Mouse (Mus musculus) liver, embryonic 15.5 days (tissue): ENCODE data around the gene Pheta1. TPM values are rescaled to one million over a fixed set of nuclear protein-coding genes. Genes with fewer than 3 reads are reported as not detected.
A peak's percentile ranks its signal among the peaks of the same experiment; 100 is the strongest.

Experiments used
- ATAC-seq: fragments of 200-750 bp; cut with Nextera tagmentation; 2 replicates; pipeline ENCODE4 v1.8.0; 2017; ENCODE audit warnings: moderate number of reproducible peaks, mild to moderate bottlenecking, moderate library complexity; ENCODE audit not compliant: insufficient read depth
- H3K27ac ChIP-seq: fragments of 300-500 bp; sonication (generic); replicated peaks from 2 replicates; pipeline ENCODE4 v1.5.1; 2015; ENCODE audit warnings: mild to moderate bottlenecking, inconsistent platforms
- H3K27me3 ChIP-seq: fragments of 300-500 bp; sonication (generic); 2 replicates; pipeline ENCODE4 v1.6.1; 2015; ENCODE audit warnings: mild to moderate bottlenecking, inconsistent platforms
- H3K36me3 ChIP-seq: fragments of 300-500 bp; sonication (generic); replicated peaks from 2 replicates; pipeline ENCODE4 v1.6.1; 2015; ENCODE audit warnings: moderate library complexity, mild to moderate bottlenecking, inconsistent platforms
- H3K4me1 ChIP-seq: fragments of 300-500 bp; sonication (generic); replicated peaks from 2 replicates; pipeline ENCODE4 v1.6.1; 2015; ENCODE audit warnings: inconsistent platforms
- H3K4me2 ChIP-seq: fragments of 300-500 bp; sonication (generic); 2 replicates; pipeline ENCODE4 v1.6.1; 2015; ENCODE audit warnings: moderate library complexity, mild to moderate bottlenecking, inconsistent platforms
- H3K4me3 ChIP-seq: fragments of 300-500 bp; sonication (generic); replicated peaks from 2 replicates; pipeline ENCODE4 v1.5.1; 2015; ENCODE audit warnings: mild to moderate bottlenecking, inconsistent platforms
- H3K9ac ChIP-seq: fragments of 300-500 bp; sonication (generic); 2 replicates; pipeline ENCODE4 v1.6.1; 2015; ENCODE audit warnings: moderate library complexity, mild to moderate bottlenecking, inconsistent platforms
- H3K9me3 ChIP-seq: fragments of 300-500 bp; sonication (generic); replicated peaks from 2 replicates; pipeline ENCODE4 v1.6.1; 2016; ENCODE audit warnings: inconsistent platforms
- WGBS: fragments of 180-500 bp; shearing (Covaris S2); methylation state at CpG from one replicate; pipeline ENCODE4 v1.1.7; 2015; ENCODE audit warnings: mixed read lengths; ENCODE audit not compliant: insufficient replicate concordance; 5-methylcytosine and 5-hydroxymethylcytosine counted together
- polyA plus RNA-seq: library from polyadenylated mRNA; unstranded; fragments of >200 nt; fragmentation: Nextera tagmentation; extraction: Ambion mirVana; gene quantifications from 2 replicates; pipeline ENCODE4 v1.2.1, GENCODE M21; 2015

The Pheta1 gene
- polyA plus RNA-seq, 1 experiment from 2014 or later, result 3.9 TPM

DNA sequence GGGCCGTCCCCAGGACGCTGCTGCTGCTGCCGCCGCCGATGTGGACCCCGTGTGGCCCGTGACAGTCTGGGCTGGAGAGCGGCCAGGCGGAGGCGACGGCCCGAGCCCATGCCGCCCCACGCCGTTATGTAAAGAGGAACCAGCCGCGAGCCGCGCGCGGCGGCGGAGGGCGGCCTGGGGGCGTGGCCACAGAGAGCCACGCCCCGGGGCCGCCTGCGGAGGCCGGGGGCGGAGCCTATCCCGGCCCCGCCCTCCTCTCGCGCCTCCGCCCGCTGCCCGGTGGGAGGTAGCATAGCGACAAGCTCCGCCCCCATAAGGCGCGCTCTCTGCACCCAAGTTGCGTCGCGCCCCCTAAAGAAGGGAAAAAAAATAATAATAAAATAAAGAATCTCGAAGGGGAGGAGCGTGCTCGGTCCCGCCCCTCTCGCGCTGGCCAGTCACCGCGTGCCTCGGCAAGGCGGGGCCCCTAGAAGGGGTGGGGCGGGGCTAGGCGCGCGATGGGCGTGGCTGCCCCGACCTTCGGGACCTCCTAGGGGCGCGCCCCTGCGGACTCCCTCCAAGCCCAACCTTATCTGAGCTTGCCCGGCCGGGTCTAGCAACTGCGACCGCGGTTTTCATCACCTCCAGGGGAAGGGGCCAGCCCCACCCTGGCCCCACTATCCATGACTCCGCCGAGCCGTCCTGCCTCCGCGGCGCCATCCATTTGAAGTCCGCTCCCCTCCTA lies 11.9 kb upstream of the Pheta1 start:
- H3K4me3 ChIP-seq, result peak overlapping the region; percentile 83
- peak overlapping the region; percentile 83 for H3K9ac ChIP-seq
- no peaks in the 10 kb centered on the region for H3K9me3 ChIP-seq
- peaks cover 81% of the 10 kb centered on the region for H3K4me1 ChIP-seq
- H3K27me3 ChIP-seq, result peaks cover 33% of the 10 kb centered on the region
- WGBS, result under 1% methylated on average over 77 of the region's 77 CpGs
- no peaks in the 10 kb centered on the region for H3K36me3 ChIP-seq
- ATAC-seq, result peak; percentile 81
- H3K27ac ChIP-seq, result peak overlapping the region; percentile 89
- peak overlapping the region; percentile 99 for H3K4me2 ChIP-seq

DNA sequence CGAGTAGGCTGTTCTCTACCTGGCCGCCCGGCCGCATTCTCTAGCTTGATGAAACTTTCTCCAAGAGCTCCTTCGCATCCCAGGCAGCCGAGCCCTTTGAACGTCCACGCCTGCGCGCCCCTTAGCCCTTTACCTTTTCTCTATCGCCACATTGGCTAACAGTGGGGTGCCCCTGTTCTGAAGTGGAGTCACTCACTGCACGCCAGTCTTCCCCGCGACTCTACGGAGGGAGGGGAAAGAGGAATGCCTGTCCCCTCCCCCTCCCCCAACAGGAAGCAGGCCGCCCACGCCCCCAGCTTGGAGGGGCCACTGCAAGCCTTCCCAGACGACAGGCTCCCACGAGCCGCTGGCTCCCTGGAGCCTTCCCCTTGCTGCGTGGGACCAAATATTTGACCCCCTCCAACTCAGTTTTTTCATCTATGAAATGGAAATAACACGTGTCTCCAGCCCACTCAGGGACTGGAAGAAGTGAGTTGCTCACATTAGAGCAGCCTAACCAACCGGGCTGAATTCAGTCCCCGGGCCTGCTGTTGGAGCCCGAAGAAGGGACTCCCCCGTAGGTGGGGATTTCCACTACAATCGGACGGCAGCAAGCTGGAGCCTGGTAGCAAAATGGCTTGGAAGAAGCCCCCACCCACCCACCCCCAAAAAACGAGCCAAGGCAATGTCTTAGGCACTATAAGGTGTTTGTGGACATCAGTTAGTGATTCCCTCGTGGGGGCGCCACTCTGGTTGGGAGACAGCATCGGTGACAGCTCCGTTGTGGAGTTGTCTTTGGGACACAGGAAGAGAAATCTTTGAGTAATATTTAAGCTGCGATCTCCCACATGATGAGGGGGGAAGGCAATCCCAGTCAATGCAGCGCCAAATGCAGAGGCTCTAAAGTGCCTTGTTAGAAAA lies 11.1 kb upstream of the Pheta1 start, which contains the start of gene Sh2b3:
Sh2b3 (minus strand) TSS at position 206 of the 900 bp plus-strand sequence.
- Histone ChIP-seq H3K27me3 (peaks cover 41% of the 10 kb centered on the region), H3K9ac (peak within 1 kb of the TSS; percentile 83), H3K9me3 (no peaks in the 10 kb centered on the region), H3K27ac (peak within 1 kb of the TSS; percentile 89), H3K4me2 (peak within 1 kb of the TSS; percentile 99), H3K36me3 (no peaks in the 10 kb centered on the region), H3K4me3 (peak within 1 kb of the TSS; percentile 83), H3K4me1 (peaks cover 81% of the 10 kb centered on the region)
- under 1% methylated on average over 35 of the region's 35 CpGs for WGBS
- ATAC-seq, result peak; percentile 4; the same call in 1 of the 2 replicates

- Histone ChIP-seq H3K4me3 (peak overlapping the region; percentile 83), H3K4me2 (peak overlapping the region; percentile 99), H3K27ac (peak overlapping the region; percentile 89), H3K9ac (peak overlapping the region; percentile 62), H3K4me1 (peaks cover 82% of the 10 kb centered on the region), H3K27me3 (peaks cover 49% of the 10 kb centered on the region), H3K36me3 (no peaks in the 10 kb centered on the region), H3K9me3 (no peaks in the 10 kb centered on the region)
- WGBS, result 1% methylated on average over 46 of the region's 46 CpGs
- no peak for ATAC-seq
Measured at GRCm38 (mm10) chr5:121838341-121839127, 10.2 kb upstream of the Pheta1 start.

DNA sequence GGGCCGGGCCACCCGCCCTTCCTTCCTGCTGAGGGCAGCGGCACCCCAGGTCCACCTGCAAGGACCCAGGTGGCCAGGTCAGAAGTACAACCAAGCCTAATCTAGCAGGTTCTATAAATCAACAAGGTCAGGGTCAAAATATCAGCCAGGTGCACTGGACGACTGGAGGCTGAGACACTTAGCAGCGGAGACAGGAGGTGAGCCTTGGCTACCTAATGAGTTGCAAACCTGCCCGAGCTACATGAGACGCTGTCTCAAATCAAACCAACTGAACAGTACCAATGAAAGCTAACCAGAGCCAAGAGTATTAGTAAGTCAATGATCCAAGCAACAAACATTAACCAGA lies 9.7 kb upstream of the Pheta1 start:
- H3K4me1 ChIP-seq, result peaks cover 79% of the 10 kb centered on the region
- H3K9me3 ChIP-seq, result no peaks in the 10 kb centered on the region
- peaks cover 55% of the 10 kb centered on the region for H3K27me3 ChIP-seq
- peak overlapping the region; percentile 62; the same call in 1 of the 2 replicates for H3K9ac ChIP-seq
- H3K4me3 ChIP-seq, result peak overlapping the region; percentile 83
- WGBS, result 30% methylated on average over 7 of the region's 7 CpGs
- H3K36me3 ChIP-seq, result no peaks in the 10 kb centered on the region
- ATAC-seq, result no peak
- peak overlapping the region; percentile 89 for H3K27ac ChIP-seq
- peak overlapping the region; percentile 99 for H3K4me2 ChIP-seq

DNA sequence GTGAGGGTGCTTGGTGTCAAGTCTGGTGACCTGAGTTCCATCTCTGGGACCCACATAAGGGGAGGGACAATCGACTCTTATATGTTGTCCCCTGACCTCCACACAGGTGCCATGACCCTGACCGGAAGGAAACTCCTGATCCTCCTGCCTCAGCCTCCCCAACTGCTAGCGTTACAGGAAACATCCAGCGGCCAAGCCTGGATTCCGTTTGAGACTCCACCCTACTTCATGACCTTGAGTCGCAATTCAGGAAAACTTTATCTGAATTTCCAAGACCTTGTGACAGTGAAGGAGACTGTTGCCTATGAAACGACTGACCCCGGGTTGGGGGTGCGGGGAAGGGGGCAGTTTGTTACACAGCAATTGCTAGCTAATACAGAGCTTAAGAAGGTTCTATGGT lies 7.3 kb upstream of the Pheta1 start:
- H3K27me3 ChIP-seq, result peaks cover 77% of the 10 kb centered on the region
- no peaks in the 10 kb centered on the region for H3K36me3 ChIP-seq
- H3K9me3 ChIP-seq, result no peaks in the 10 kb centered on the region
- H3K4me2 ChIP-seq, result no peak overlapping the region
- 79% methylated on average over 9 of the region's 9 CpGs for WGBS
- ATAC-seq, result no peak
- H3K27ac ChIP-seq, result no peak overlapping the region
- H3K4me3 ChIP-seq, result no peak overlapping the region
- no peak overlapping the region for H3K9ac ChIP-seq
- H3K4me1 ChIP-seq, result peaks cover 59% of the 10 kb centered on the region

GRCm38 (mm10) chr5:121841973-121842372 lies 6.8 kb upstream of the Pheta1 start:
- no peak for ATAC-seq
- no peaks in the 10 kb centered on the region for H3K9me3 ChIP-seq
- H3K36me3 ChIP-seq, result no peaks in the 10 kb centered on the region
- peak overlapping the region; percentile 90 for H3K4me2 ChIP-seq
- H3K4me1 ChIP-seq, result peaks cover 55% of the 10 kb centered on the region
- H3K27me3 ChIP-seq, result peaks cover 77% of the 10 kb centered on the region
- H3K9ac ChIP-seq, result peak overlapping the region; percentile 58; the same call in 1 of the 2 replicates
- H3K27ac ChIP-seq, result peak overlapping the region; percentile 2; the same call in 1 of the 2 replicates
- WGBS, result 40% methylated on average over 10 of the region's 10 CpGs
- H3K4me3 ChIP-seq, result peak overlapping the region; percentile 61; the same call in 1 of the 2 replicates

GRCm38 (mm10) chr5:121842665-121843118 lies 6.1 kb upstream of the Pheta1 start:
- ATAC-seq, result peak; percentile 38
- H3K4me2 ChIP-seq, result peak overlapping the region; percentile 90
- H3K4me3 ChIP-seq, result peak overlapping the region; percentile 61
- H3K27me3 ChIP-seq, result peaks cover 70% of the 10 kb centered on the region
- peak overlapping the region; percentile 2; the same call in 1 of the 2 replicates for H3K27ac ChIP-seq
- peak overlapping the region; percentile 58 for H3K9ac ChIP-seq
- WGBS, result 0% methylated on average over 33 of the region's 33 CpGs
- no peaks in the 10 kb centered on the region for H3K36me3 ChIP-seq
- no peaks in the 10 kb centered on the region for H3K9me3 ChIP-seq
- H3K4me1 ChIP-seq, result peaks cover 48% of the 10 kb centered on the region

GRCm38 (mm10) chr5:121843138-121843905 lies 5.5 kb upstream of the Pheta1 start:
- ATAC-seq, result no peak
- Histone ChIP-seq H3K27ac (no peak overlapping the region), H3K4me1 (peaks cover 48% of the 10 kb centered on the region), H3K9me3 (no peaks in the 10 kb centered on the region), H3K9ac (peak overlapping the region; percentile 58; the same call in 1 of the 2 replicates), H3K4me3 (peak overlapping the region; percentile 61), H3K27me3 (peaks cover 64% of the 10 kb centered on the region), H3K36me3 (no peaks in the 10 kb centered on the region), H3K4me2 (peak overlapping the region; percentile 90)
- 14% methylated on average over 17 of the region's 17 CpGs for WGBS

- 14% methylated on average over 4 of the region's 4 CpGs for WGBS
- Histone ChIP-seq H3K4me3 (no peak overlapping the region), H3K9me3 (no peaks in the 10 kb centered on the region), H3K27me3 (peaks cover 56% of the 10 kb centered on the region), H3K27ac (no peak overlapping the region), H3K4me1 (peaks cover 53% of the 10 kb centered on the region), H3K4me2 (no peak overlapping the region), H3K9ac (no peak overlapping the region), H3K36me3 (no peaks in the 10 kb centered on the region)
- ATAC-seq, result no peak
Measured at GRCm38 (mm10) chr5:121845361-121845760, 3.4 kb upstream of the Pheta1 start.

DNA sequence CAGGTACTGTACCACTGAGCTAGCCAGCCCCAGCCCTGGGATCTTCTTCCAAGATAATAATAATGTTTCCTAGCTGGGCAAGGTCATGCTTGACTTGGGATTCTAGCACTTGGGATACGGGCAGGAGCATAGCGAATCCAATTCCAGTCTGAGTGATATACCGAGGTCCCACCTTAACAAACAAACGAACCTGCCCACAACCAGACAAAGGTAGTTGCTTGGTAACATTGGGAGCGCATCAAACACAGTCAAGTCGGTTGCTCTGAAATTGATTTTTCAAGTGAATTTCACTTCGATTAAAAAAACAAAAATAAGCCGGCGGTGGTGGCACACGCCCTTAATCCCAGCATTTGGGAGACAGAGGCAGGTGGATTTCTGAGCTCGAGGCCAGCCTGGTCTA lies 2.5 kb upstream of the Pheta1 start:
- no peak overlapping the region for H3K27ac ChIP-seq
- no peak for ATAC-seq
- no peak overlapping the region for H3K9ac ChIP-seq
- no peaks in the 10 kb centered on the region for H3K9me3 ChIP-seq
- H3K4me2 ChIP-seq, result no peak overlapping the region
- H3K4me3 ChIP-seq, result no peak overlapping the region
- H3K27me3 ChIP-seq, result peaks cover 56% of the 10 kb centered on the region
- H3K36me3 ChIP-seq, result no peaks in the 10 kb centered on the region
- 66% methylated on average over 11 of the region's 11 CpGs for WGBS
- peaks cover 61% of the 10 kb centered on the region for H3K4me1 ChIP-seq
